Comparison of ENCODE assay signal across 12 mouse cellular contexts in the genomic region with DNA sequence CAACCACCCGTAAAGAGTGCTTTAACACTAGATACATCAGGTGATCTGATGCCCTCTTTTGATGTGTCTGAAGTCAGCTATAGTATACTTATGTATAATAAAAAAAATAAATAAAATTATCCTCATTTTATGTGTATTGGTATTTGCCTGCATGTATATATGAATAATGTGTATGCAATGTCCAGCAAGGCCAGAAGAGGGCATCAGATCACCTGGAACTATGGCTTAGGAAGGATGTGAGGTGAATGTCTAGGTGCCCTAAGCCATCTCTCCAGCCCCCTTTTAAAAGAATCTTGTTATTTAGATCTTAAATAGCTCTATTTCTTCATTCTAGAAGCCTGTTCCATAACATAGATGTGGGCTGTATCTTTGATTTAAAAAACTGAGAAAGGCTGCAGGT. TPM values are rescaled to one million over a fixed set of nuclear protein-coding genes. Genes with fewer than 3 reads are reported as not detected.
A peak's percentile ranks its signal among the peaks of the same experiment; 100 is the strongest.
DNase-seq lines count a peak whose midpoint lies in the region; ATAC-seq and TF ChIP-seq lines count a peak whose summit lies in the region.
"Had no signal": no experiment of that assay in that cellular context is flagged by ENCODE, and none has a peak within 500 bp of the region (broad histone marks: within the 10 kb centered on the region; RNA-seq: fewer than 3 reads in every experiment).

No protein-coding gene starts in this region.

- H3K27ac ChIP-seq in lung, embryonic 14.5 days (ENCODE audit: low read depth) = no peak overlapping the region
- no peak overlapping the region for H3K27ac ChIP-seq in stomach, postnatal 0 days (replicated peaks)
- H3K27ac ChIP-seq in midbrain, embryonic 15.5 days = no peak overlapping the region
- H3K27ac ChIP-seq: forebrain, embryonic 12.5 days had no signal

- DNase-seq in cerebellum, postnatal 14 days = peak; percentile 61 to 71
- no peak for DNase-seq in cerebellum, adult 9-11 months
- DNase-seq in lung, embryonic 14.5 days = peak; percentile 45
- no peak for DNase-seq in lung, postnatal 4 days
- no peak for DNase-seq in stomach, postnatal 0 days (ENCODE audit: low spot score)
- DNase-seq in right cerebral cortex, postnatal 14 days = no peak
- DNase-seq: cerebellum, adult 11-12 months had no signal

- no peak overlapping the region for H3K4me3 ChIP-seq in lung, embryonic 14.5 days (ENCODE audit: low read depth, low read length)
- no peak overlapping the region for H3K4me3 ChIP-seq in stomach, postnatal 0 days (ENCODE audit: low read depth, low read length)
- H3K4me3 ChIP-seq in midbrain, embryonic 15.5 days = no peak overlapping the region
- H3K4me3 ChIP-seq: forebrain, embryonic 12.5 days; myocyte had no signal

- WGBS in lung, embryonic 14.5 days = 91% methylated on average over 1 of the region's 1 CpGs
- WGBS in stomach, postnatal 0 days = 93% methylated on average over 1 of the region's 1 CpGs
- WGBS in midbrain, embryonic 15.5 days = 95% methylated on average over 1 of the region's 1 CpGs

- no peaks in the 10 kb centered on the region for H3K9me3 ChIP-seq in lung, embryonic 14.5 days (ENCODE audit: low read depth, low read length)
- no peaks in the 10 kb centered on the region for H3K9me3 ChIP-seq in stomach, postnatal 0 days (ENCODE audit: control insufficient read depth, low read length)
- no peaks in the 10 kb centered on the region for H3K9me3 ChIP-seq in midbrain, embryonic 15.5 days
- H3K9me3 ChIP-seq: forebrain, embryonic 12.5 days had no signal

- peak; percentile 47 for TF ChIP-seq CTCF in lung, embryonic 14.5 days (IDR thresholded peaks at IDR 0.05; ENCODE audit: low read depth)
- peak; percentile 76 for TF ChIP-seq CTCF in stomach, postnatal 0 days (IDR thresholded peaks at IDR 0.05; ENCODE audit: low read depth)

- ATAC-seq in lung, embryonic 14.5 days (ENCODE audit: insufficient read depth) = no peak
- ATAC-seq in common myeloid progenitor, adult 5-6 weeks (replicated peaks; ENCODE audit: low read depth, poor library complexity, severe bottlenecking) = 0 out of 2 replicates have a peak, but pooled peaks have one; percentile 34
- no peak for ATAC-seq in stomach, postnatal 0 days (ENCODE audit: low FRiP score, low TSS enrichment)
- no peak for ATAC-seq in midbrain, embryonic 15.5 days (replicated peaks)
- ATAC-seq: Patski had no signal

- H3K9ac ChIP-seq in lung, embryonic 14.5 days = no peak overlapping the region
- no peak overlapping the region for H3K9ac ChIP-seq in stomach, postnatal 0 days (ENCODE audit: low read length)
- H3K9ac ChIP-seq in midbrain, embryonic 15.5 days = no peak overlapping the region
- H3K9ac ChIP-seq: forebrain, embryonic 12.5 days had no signal

- H3K27me3 ChIP-seq in lung, embryonic 14.5 days (ENCODE audit: insufficient read depth, low read length) = peaks cover 10% of the 10 kb centered on the region
- no peaks in the 10 kb centered on the region for H3K27me3 ChIP-seq in stomach, postnatal 0 days (ENCODE audit: control insufficient read depth, insufficient read depth, low read length)
- H3K27me3 ChIP-seq in midbrain, embryonic 15.5 days (replicated peaks) = 0 out of 2 replicates have a peak, but pooled peaks cover 4% of the 10 kb centered on the region
- H3K27me3 ChIP-seq: forebrain, embryonic 12.5 days; Patski had no signal

- TF ChIP-seq EP300 in stomach, postnatal 0 days (optimal IDR thresholded peaks at IDR 0.05) = no peak

- H3K36me3 ChIP-seq in lung, embryonic 14.5 days (ENCODE audit: insufficient read depth) = peaks cover 10% of the 10 kb centered on the region; the same call in 1 of the 2 replicates
- H3K36me3 ChIP-seq in stomach, postnatal 0 days (ENCODE audit: control insufficient read depth, insufficient read depth, low read length) = no peaks in the 10 kb centered on the region
- 0 out of 2 replicates have a peak, but pooled peaks cover 5% of the 10 kb centered on the region for H3K36me3 ChIP-seq in midbrain, embryonic 15.5 days (replicated peaks)

- no peaks in the 10 kb centered on the region for H3K4me1 ChIP-seq in lung, embryonic 14.5 days (ENCODE audit: insufficient read depth)
- H3K4me1 ChIP-seq in stomach, postnatal 0 days (replicated peaks; ENCODE audit: control insufficient read depth, insufficient read depth) = no peaks in the 10 kb centered on the region
- H3K4me1 ChIP-seq in midbrain, embryonic 15.5 days = peaks cover 3% of the 10 kb centered on the region; the same call in 1 of the 2 replicates

- no peak overlapping the region for H3K4me2 ChIP-seq in lung, embryonic 14.5 days
- no peak overlapping the region for H3K4me2 ChIP-seq in stomach, postnatal 0 days (replicated peaks; ENCODE audit: low read depth)
- no peak overlapping the region for H3K4me2 ChIP-seq in midbrain, embryonic 15.5 days
- H3K4me2 ChIP-seq: forebrain, embryonic 12.5 days had no signal

RNA-seq across cellular contexts. Expression of a gene that starts 10.5 kb away (rescaled TPM):
- 17.2 and 18.2 TPM in 2 replicates for polyA plus RNA-seq in lung, embryonic 14.5 days (2014; fragmentation: Nextera tagmentation; extraction: Ambion mirVana)
- total RNA-seq in common myeloid progenitor, adult 5-6 weeks (2017) = 14.8 and 16.9 TPM in 2 replicates
- 9.9 and 11.0 TPM in 2 replicates for polyA plus RNA-seq in stomach, postnatal 0 days (2015; fragmentation: Nextera tagmentation; extraction: Ambion mirVana)
- polyA plus RNA-seq in midbrain, embryonic 15.5 days (2015; fragmentation: Nextera tagmentation; extraction: Ambion mirVana) = 22.1 and 24.1 TPM in 2 replicates

RNA-seq across cellular contexts. Expression of a gene that starts 12.9 kb away (rescaled TPM):
- 18.1 and 18.5 TPM in 2 replicates for polyA plus RNA-seq in lung, embryonic 14.5 days (2014; fragmentation: Nextera tagmentation; extraction: Ambion mirVana)
- 215 and 229 TPM in 2 replicates for total RNA-seq in common myeloid progenitor, adult 5-6 weeks (2017)
- 18.7 and 19.1 TPM in 2 replicates for polyA plus RNA-seq in stomach, postnatal 0 days (2015; fragmentation: Nextera tagmentation; extraction: Ambion mirVana)
- 119 and 121 TPM in 2 replicates for polyA plus RNA-seq in midbrain, embryonic 15.5 days (2015; fragmentation: Nextera tagmentation; extraction: Ambion mirVana)

RNA-seq across cellular contexts. Expression of a gene that starts 12.9 kb away (rescaled TPM):
- polyA plus RNA-seq in lung, embryonic 14.5 days (2014; fragmentation: Nextera tagmentation; extraction: Ambion mirVana) = 0.14 and 0.22 TPM in 2 replicates
- total RNA-seq in common myeloid progenitor, adult 5-6 weeks (2017) = not detected in 2 replicates
- 0.05 and 0.08 TPM in 2 replicates for polyA plus RNA-seq in stomach, postnatal 0 days (2015; fragmentation: Nextera tagmentation; extraction: Ambion mirVana)
- 1.5 and 2.0 TPM in 2 replicates for polyA plus RNA-seq in midbrain, embryonic 15.5 days (2015; fragmentation: Nextera tagmentation; extraction: Ambion mirVana)

RNA-seq across cellular contexts. Expression of a gene that starts 18.6 kb away (rescaled TPM):
- 9.0 and 9.5 TPM in 2 replicates for polyA plus RNA-seq in lung, embryonic 14.5 days (2014; fragmentation: Nextera tagmentation; extraction: Ambion mirVana)
- total RNA-seq in common myeloid progenitor, adult 5-6 weeks (2017) = 12.7 and 17.8 TPM in 2 replicates
- 7.5 and 8.9 TPM in 2 replicates for polyA plus RNA-seq in stomach, postnatal 0 days (2015; fragmentation: Nextera tagmentation; extraction: Ambion mirVana)
- 311 and 338 TPM in 2 replicates for polyA plus RNA-seq in midbrain, embryonic 15.5 days (2015; fragmentation: Nextera tagmentation; extraction: Ambion mirVana)

RNA-seq across cellular contexts. Expression of a gene that starts 28.6 kb away (rescaled TPM):
- polyA plus RNA-seq in lung, embryonic 14.5 days (2014; fragmentation: Nextera tagmentation; extraction: Ambion mirVana) = 273 and 293 TPM in 2 replicates
- 88.5 and 107 TPM in 2 replicates for total RNA-seq in common myeloid progenitor, adult 5-6 weeks (2017)
- 136 and 140 TPM in 2 replicates for polyA plus RNA-seq in stomach, postnatal 0 days (2015; fragmentation: Nextera tagmentation; extraction: Ambion mirVana)
- polyA plus RNA-seq in midbrain, embryonic 15.5 days (2015; fragmentation: Nextera tagmentation; extraction: Ambion mirVana) = 626 and 662 TPM in 2 replicates

Comparison
In these comparisons a context has a peak if more than half of its experiments do, and no peak if none do; other contexts are left out.
1. DNase-seq: peak in cerebellum, postnatal 14 days (2 of 2) and lung, embryonic 14.5 days (single experiment); none in cerebellum, adult 9-11 months (single experiment), lung, postnatal 4 days (0 of 2), stomach, postnatal 0 days (single experiment) and right cerebral cortex, postnatal 14 days (single experiment).